28 mouse cellular contexts compared by ENCODE assay signal in the genomic region with DNA sequence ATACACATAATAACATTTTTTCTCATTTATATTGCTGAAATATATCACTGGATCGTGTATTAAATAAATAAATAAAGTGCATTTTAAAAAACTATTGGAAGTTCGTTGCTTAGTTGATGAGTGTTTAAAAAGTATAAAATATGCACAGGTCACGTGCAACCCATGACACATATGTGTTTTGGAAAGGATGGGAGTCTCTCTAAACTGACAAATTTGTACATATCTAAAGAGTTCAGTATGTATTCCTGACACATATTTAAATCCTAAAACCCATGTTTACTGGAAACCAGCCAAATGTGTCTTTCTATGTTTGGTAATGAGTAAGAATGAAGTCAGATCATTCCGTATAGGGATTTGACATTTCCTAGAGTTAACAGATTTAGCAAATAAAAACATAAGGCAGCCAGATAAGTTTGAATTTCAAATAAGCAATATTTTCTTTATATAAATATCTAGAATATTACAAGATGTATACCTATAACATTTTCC.
"Had no signal": no experiment of that assay in that cellular context is flagged by ENCODE, and none has a peak within 500 bp of the region (broad histone marks: within the 10 kb centered on the region; RNA-seq: fewer than 3 reads in every experiment).

No protein-coding gene starts in this region.

- DNase-seq: gastrocnemius, adult 2 months; gastrocnemius, postnatal 10 days; gastrocnemius, postnatal 25 days; heart, adult 18-20 months; heart, postnatal 10 days; heart, postnatal 4 days; kidney, adult 18-20 months; kidney, adult 8-10 months; kidney, postnatal 10 days; kidney, postnatal 25 days; kidney, postnatal 4 days; liver; liver, embryonic 13.5 days had no signal

- ATAC-seq: hindbrain, embryonic 16.5 days; inflammation-experienced regulatory T-cells, adult 6 months; intestine, embryonic 15.5 days; intestine, postnatal 0 days had no signal

- H3K27ac ChIP-seq: gastrocnemius, adult 2 months; heart, embryonic 10.5 days; hindbrain, embryonic 10.5 days; hindbrain, embryonic 12.5 days; hindbrain, embryonic 14.5 days; intestine, embryonic 15.5 days; layer of hippocampus, adult 2 months; left cerebral cortex, adult 2 months; limb, embryonic 10.5 days; limb, embryonic 12.5 days; liver, embryonic 13.5 days; liver, embryonic 15.5 days had no signal

- H3K4me1 ChIP-seq: heart, embryonic 10.5 days; heart, embryonic 12.5 days; hindbrain, embryonic 10.5 days; hindbrain, embryonic 12.5 days; intestine, embryonic 15.5 days; limb, embryonic 10.5 days; limb, embryonic 12.5 days; liver, embryonic 13.5 days; liver, embryonic 15.5 days had no signal

- H3K36me3 ChIP-seq: heart, embryonic 10.5 days; heart, embryonic 12.5 days; hindbrain, embryonic 10.5 days; hindbrain, embryonic 12.5 days; intestine, embryonic 15.5 days; limb, embryonic 10.5 days; limb, embryonic 12.5 days; liver, embryonic 13.5 days; liver, embryonic 15.5 days had no signal

- H3K9me3 ChIP-seq: heart, embryonic 10.5 days; heart, embryonic 12.5 days; hindbrain, embryonic 10.5 days; hindbrain, embryonic 12.5 days; intestine, embryonic 15.5 days; limb, embryonic 10.5 days; limb, embryonic 12.5 days; liver, embryonic 13.5 days; liver, embryonic 15.5 days had no signal

- H3K4me2 ChIP-seq: heart, embryonic 12.5 days; hindbrain, embryonic 12.5 days; hindbrain, embryonic 14.5 days; intestine, embryonic 15.5 days; limb, embryonic 12.5 days; liver, embryonic 11.5 days; liver, embryonic 13.5 days; liver, embryonic 15.5 days had no signal

- H3K9ac ChIP-seq: heart, embryonic 12.5 days; hindbrain, embryonic 12.5 days; hindbrain, embryonic 14.5 days; intestine, embryonic 15.5 days; limb, embryonic 12.5 days; liver, embryonic 13.5 days; liver, embryonic 15.5 days had no signal

- H3K4me3 ChIP-seq: gastrocnemius, adult 2 months; heart, embryonic 10.5 days; heart, embryonic 12.5 days; hindbrain, embryonic 10.5 days; hindbrain, embryonic 12.5 days; intestine, embryonic 15.5 days; layer of hippocampus, adult 2 months; left cerebral cortex, adult 2 months; limb, embryonic 10.5 days; limb, embryonic 12.5 days; liver, embryonic 13.5 days; liver, embryonic 15.5 days had no signal

- H3K27me3 ChIP-seq: heart, embryonic 12.5 days; hindbrain, embryonic 12.5 days; intestine, embryonic 15.5 days; limb, embryonic 12.5 days; liver, embryonic 13.5 days; liver, embryonic 15.5 days had no signal
